Mouse (Mus musculus) right cerebral cortex, postnatal 14 days (tissue): ENCODE measurements at regions not wholly inside any gene's neighbourhood (a gene's known extent, or its start where the extent isn't known, plus 50 kb on each side); places are given as distances from the start of the nearest gene placed in this dataset.

Source experiments
- DNase-seq: peaks from one replicate; pipeline ENCODE4 v3.0.0; 2022

- DNase-seq = no peak
Observed at GRCm38 (mm10) chr14:80486605-80487004, 502.7 kb downstream of the Olfm4 start.

- no peak for DNase-seq
Observed at GRCm38 (mm10) chr14:80492043-80492900, 508.4 kb downstream of the Olfm4 start.

- no peak for DNase-seq
Observed at GRCm38 (mm10) chr14:80492901-80493279, 509.0 kb downstream of the Olfm4 start.

GRCm38 (mm10) chr14:80504351-80504750, 520.5 kb downstream of the Olfm4 start:
- no peak for DNase-seq

GRCm38 (mm10) chr14:80516626-80517025, 532.7 kb downstream of the Olfm4 start:
- no peak for DNase-seq

- no peak for DNase-seq
Observed at GRCm38 (mm10) chr14:80521216-80521615, 537.3 kb downstream of the Olfm4 start.

- DNase-seq = no peak
Observed at GRCm38 (mm10) chr14:80521631-80522030, 537.8 kb downstream of the Olfm4 start.

GRCm38 (mm10) chr14:80522536-80522935, 538.7 kb downstream of the Olfm4 start:
- DNase-seq = no peak

- no peak for DNase-seq
Observed at GRCm38 (mm10) chr14:80528419-80529028, 544.6 kb downstream of the Olfm4 start.

GRCm38 (mm10) chr14:80536044-80536745, 552.3 kb downstream of the Olfm4 start:
- no peak for DNase-seq

GRCm38 (mm10) chr14:80559950-80560349, 576.1 kb downstream of the Olfm4 start:
- no peak for DNase-seq
